Comparison of ENCODE assay signal across 8 mouse cellular contexts in genomic region chr8:61589972-61590391, GRCm38 (mm10).
DNase-seq lines count a peak whose midpoint lies in the region; ATAC-seq and TF ChIP-seq lines count a peak whose summit lies in the region.

No protein-coding gene starts in this region.

- ATAC-seq in forebrain, postnatal 0 days, result no peak
- ATAC-seq in midbrain, embryonic 11.5 days (ENCODE audit: low FRiP score), result peak; percentile 22
- no peak for ATAC-seq in CD4-positive, CD25-positive, alpha-beta regulatory T cell, adult 4 months

- peak; percentile 52 for DNase-seq in 3T3-L1 (ENCODE audit: low read depth, low spot score)
- peak; percentile 4 for DNase-seq in WW6 (ENCODE audit: low read depth, low spot score)
- DNase-seq in forebrain, postnatal 0 days, result no peak
- peak; percentile 52 for DNase-seq in kidney, adult 9 months
- peak; percentile 92 for DNase-seq in midbrain, embryonic 11.5 days (ENCODE audit: low spot score, missing footprints)
- DNase-seq in urinary bladder, postnatal 36 days (ENCODE audit: low spot score in 2 of 2), result no peak
- no peak for DNase-seq in thymus, postnatal 0 days (ENCODE audit: low spot score)

- no peak for TF ChIP-seq CTCF in forebrain, postnatal 0 days (IDR thresholded peaks at IDR 0.05; ENCODE audit: low read depth)

- peak overlapping the region; percentile 61; the same call in 1 of the 2 replicates for H3K4me3 ChIP-seq in forebrain, postnatal 0 days (ENCODE audit: low read depth, low read length)
- H3K4me3 ChIP-seq in midbrain, embryonic 11.5 days (ENCODE audit: low read depth, low read length), result peak overlapping the region; percentile 66

- no peaks in the 10 kb centered on the region for H3K27me3 ChIP-seq in forebrain, postnatal 0 days (ENCODE audit: insufficient read depth, low read length)
- no peaks in the 10 kb centered on the region for H3K27me3 ChIP-seq in midbrain, embryonic 11.5 days (ENCODE audit: control insufficient read depth, insufficient read depth, low read length)

- no peak overlapping the region for H3K27ac ChIP-seq in forebrain, postnatal 0 days (ENCODE audit: low read depth, low read length)
- H3K27ac ChIP-seq in midbrain, embryonic 11.5 days (ENCODE audit: low read depth, low read length), result no peak overlapping the region

- H3K9ac ChIP-seq in forebrain, postnatal 0 days, result no peak overlapping the region
- H3K9ac ChIP-seq in midbrain, embryonic 11.5 days (ENCODE audit: low read length), result peak overlapping the region; percentile 64

- no peaks in the 10 kb centered on the region for H3K9me3 ChIP-seq in forebrain, postnatal 0 days (ENCODE audit: low read length)
- no peaks in the 10 kb centered on the region for H3K9me3 ChIP-seq in midbrain, embryonic 11.5 days (ENCODE audit: control insufficient read depth, low read length)

- 3% methylated on average over 11 of the region's 11 CpGs for WGBS in forebrain, postnatal 0 days
- WGBS in midbrain, embryonic 11.5 days, result under 1% methylated on average over 11 of the region's 11 CpGs

- H3K36me3 ChIP-seq in forebrain, postnatal 0 days (ENCODE audit: insufficient read depth), result no peaks in the 10 kb centered on the region
- H3K36me3 ChIP-seq in midbrain, embryonic 11.5 days (ENCODE audit: control insufficient read depth, insufficient read depth, low read length), result no peaks in the 10 kb centered on the region

- H3K4me2 ChIP-seq in forebrain, postnatal 0 days (ENCODE audit: low read depth), result peak overlapping the region; percentile 94
- peak overlapping the region; percentile 74 for H3K4me2 ChIP-seq in midbrain, embryonic 11.5 days

- H3K4me1 ChIP-seq in forebrain, postnatal 0 days (ENCODE audit: insufficient read depth), result 0 out of 2 replicates have a peak, but pooled peaks cover 4% of the 10 kb centered on the region
- peaks cover 25% of the 10 kb centered on the region for H3K4me1 ChIP-seq in midbrain, embryonic 11.5 days (ENCODE audit: control insufficient read depth, insufficient read depth, low read length)

Comparison
In these comparisons a context has a peak if more than half of its experiments do, and no peak if none do; other contexts are left out.
1. DNase-seq: peak in 3T3-L1 (single experiment), WW6 (single experiment), kidney, adult 9 months (single experiment) and midbrain, embryonic 11.5 days (single experiment); none in forebrain, postnatal 0 days (single experiment), urinary bladder, postnatal 36 days (0 of 2) and thymus, postnatal 0 days (single experiment).